Mouse (Mus musculus) neural tube, embryonic 15.5 days (tissue): ENCODE data around the gene Pgm2. TPM values are rescaled to one million over a fixed set of nuclear protein-coding genes. Genes with fewer than 3 reads are reported as not detected.

Source experiments
- ATAC-seq: fragments of 200-750 bp; cut with Nextera tagmentation; 2 replicates; pipeline ENCODE4 v1.8.0; 2017; ENCODE audit warnings: mild to moderate bottlenecking, moderate TSS enrichment, moderate library complexity; ENCODE audit not compliant: low FRiP score
- H3K27ac ChIP-seq: fragments of 300-500 bp; sonication (generic); replicated peaks from 2 replicates; pipeline ENCODE4 v1.5.1; 2015; ENCODE audit warnings: mild to moderate bottlenecking, inconsistent platforms
- H3K27me3 ChIP-seq: fragments of 300-500 bp; sonication (generic); replicated peaks from 2 replicates; pipeline ENCODE4 v1.6.1; 2015; ENCODE audit warnings: inconsistent platforms
- H3K36me3 ChIP-seq: fragments of 300-500 bp; sonication (generic); 2 replicates; pipeline ENCODE4 v1.6.1; 2015; ENCODE audit warnings: inconsistent platforms
- H3K4me1 ChIP-seq: fragments of 300-500 bp; sonication (generic); 2 replicates; pipeline ENCODE4 v1.6.1; 2015; ENCODE audit warnings: inconsistent platforms
- H3K4me2 ChIP-seq: fragments of 300-500 bp; sonication (generic); 2 replicates; pipeline ENCODE4 v1.6.1; 2015; ENCODE audit warnings: inconsistent platforms, mild to moderate bottlenecking, moderate library complexity
- H3K4me3 ChIP-seq: fragments of 300-500 bp; sonication (generic); replicated peaks from 2 replicates; pipeline ENCODE4 v1.5.1; 2015; ENCODE audit warnings: mild to moderate bottlenecking, inconsistent platforms
- H3K9ac ChIP-seq: fragments of 300-500 bp; sonication (generic); replicated peaks from 2 replicates; pipeline ENCODE4 v1.6.1; 2015; ENCODE audit warnings: mild to moderate bottlenecking, inconsistent platforms
- H3K9me3 ChIP-seq: fragments of 300-500 bp; sonication (generic); replicated peaks from 2 replicates; pipeline ENCODE4 v1.6.1; 2016; ENCODE audit warnings: inconsistent platforms
- WGBS: fragments of 180-500 bp; shearing (Covaris S2); methylation state at CpG from one replicate; pipeline ENCODE4 v1.1.7; 2015; ENCODE audit warnings: mixed read lengths; 5-methylcytosine and 5-hydroxymethylcytosine counted together
- polyA plus RNA-seq: library from polyadenylated mRNA; unstranded; fragments of >200 nt; fragmentation: Nextera tagmentation; extraction: Ambion mirVana; gene quantifications from 2 replicates; pipeline ENCODE4 v1.2.1, GENCODE M21; 2015

The Pgm2 gene
- polyA plus RNA-seq, 1 experiment from 2014 or later, result 19.3 TPM

DNA sequence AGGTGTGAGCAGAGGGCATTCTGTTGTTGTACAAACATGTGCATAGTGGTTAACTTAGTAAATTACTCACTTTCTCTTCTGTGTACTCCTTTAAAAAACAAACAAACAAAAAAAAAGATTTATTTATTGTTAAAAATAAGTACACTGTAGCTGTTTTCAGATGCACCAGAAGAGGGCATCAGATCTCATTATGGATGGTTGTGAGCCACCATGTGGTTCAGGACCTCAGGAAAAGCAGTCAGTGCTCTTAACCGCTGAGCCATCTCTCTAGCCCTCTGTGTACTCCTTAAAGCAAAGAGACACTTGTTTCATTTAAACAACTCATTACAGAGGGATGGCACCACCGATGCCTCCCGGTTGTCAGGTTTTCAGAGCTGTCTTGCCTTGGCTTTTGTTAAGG is 16.5 kb downstream of the Pgm2 start:
- WGBS, result 48% methylated on average over 3 of the region's 3 CpGs
- Histone ChIP-seq H3K9ac (no peak overlapping the region), H3K4me3 (no peak overlapping the region), H3K9me3 (no peaks in the 10 kb centered on the region), H3K36me3 (peaks cover 66% of the 10 kb centered on the region), H3K27ac (no peak overlapping the region), H3K4me2 (no peak overlapping the region), H3K27me3 (no peaks in the 10 kb centered on the region), H3K4me1 (no peaks in the 10 kb centered on the region)
- no peak for ATAC-seq

DNA sequence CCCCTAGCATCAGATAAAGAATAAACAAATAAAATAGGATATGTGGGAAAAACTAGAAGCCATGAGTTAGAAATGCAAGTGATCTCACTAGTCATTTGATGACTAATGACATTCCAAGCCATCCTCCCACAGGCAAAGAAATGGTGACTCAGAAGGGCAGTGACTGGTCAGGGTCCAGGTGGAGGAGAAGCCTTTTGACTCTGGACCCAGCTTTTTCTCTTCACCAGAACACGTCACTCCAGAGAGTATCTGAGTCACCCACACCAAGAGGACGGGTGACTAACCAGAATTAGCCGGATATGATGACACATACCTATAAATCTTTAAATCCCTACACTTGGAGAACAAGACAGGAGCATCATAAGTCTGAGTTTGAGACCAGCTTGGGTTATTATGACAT is 19.6 kb downstream of the Pgm2 start:
- Histone ChIP-seq H3K27me3 (no peaks in the 10 kb centered on the region), H3K27ac (no peak overlapping the region), H3K9ac (no peak overlapping the region), H3K4me1 (no peaks in the 10 kb centered on the region), H3K36me3 (peaks cover 76% of the 10 kb centered on the region), H3K4me2 (no peak overlapping the region), H3K9me3 (peaks cover 16% of the 10 kb centered on the region; the same call in 1 of the 2 replicates), H3K4me3 (no peak overlapping the region)
- ATAC-seq, result no peak
- 88% methylated on average over 3 of the region's 3 CpGs for WGBS

DNA sequence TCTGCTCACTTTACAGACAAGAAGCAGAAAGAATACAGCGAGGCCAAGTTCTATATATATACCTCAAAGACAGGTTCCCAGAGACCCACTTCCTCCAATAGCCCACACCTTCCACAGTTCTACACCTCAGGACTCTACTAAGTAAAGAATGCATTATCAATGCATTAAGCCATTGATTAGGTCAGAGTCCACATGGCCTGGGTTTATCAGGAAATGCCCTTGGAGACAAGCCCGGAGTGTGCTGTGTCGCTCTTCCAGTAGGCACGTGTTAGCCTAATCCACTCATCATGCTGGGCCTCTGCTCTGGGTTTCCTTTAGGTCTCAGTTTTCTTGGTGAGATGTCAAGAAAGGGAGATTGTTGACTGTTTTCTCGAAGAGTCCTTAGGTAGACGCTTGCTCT is 21.5 kb downstream of the Pgm2 start:
- Histone ChIP-seq H3K27me3 (no peaks in the 10 kb centered on the region), H3K9me3 (peaks cover 18% of the 10 kb centered on the region; the same call in 1 of the 2 replicates), H3K36me3 (peaks cover 64% of the 10 kb centered on the region), H3K4me2 (no peak overlapping the region), H3K4me1 (no peaks in the 10 kb centered on the region), H3K4me3 (no peak overlapping the region), H3K9ac (no peak overlapping the region), H3K27ac (no peak overlapping the region)
- ATAC-seq, result no peak
- WGBS, result 98% methylated on average over 6 of the region's 6 CpGs

DNA sequence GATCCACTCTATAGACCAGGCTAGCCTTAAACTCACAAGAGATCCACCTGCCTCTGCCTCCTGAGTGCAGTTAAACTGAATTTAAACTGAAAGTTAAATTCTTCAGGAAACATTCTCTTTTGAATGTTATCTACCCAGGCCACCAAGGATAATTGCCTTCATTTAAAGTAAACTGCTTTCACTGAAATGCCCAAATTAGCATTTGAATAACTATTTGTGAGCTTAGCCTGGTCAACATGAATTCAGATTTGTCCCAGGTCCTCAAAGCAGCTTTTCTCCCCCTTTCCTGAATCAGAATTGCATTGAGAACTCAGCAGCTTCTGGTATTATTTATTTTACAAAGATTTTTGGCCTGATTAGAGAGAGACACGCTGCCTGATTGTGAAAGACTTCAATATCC is 24.4 kb downstream of the Pgm2 start:
- WGBS, result 53% methylated on average over 1 of the region's 1 CpGs
- H3K4me2 ChIP-seq, result no peak overlapping the region
- no peak overlapping the region for H3K9ac ChIP-seq
- H3K4me3 ChIP-seq, result no peak overlapping the region
- peaks cover 49% of the 10 kb centered on the region for H3K36me3 ChIP-seq
- no peaks in the 10 kb centered on the region for H3K4me1 ChIP-seq
- H3K27me3 ChIP-seq, result no peaks in the 10 kb centered on the region
- no peak overlapping the region for H3K27ac ChIP-seq
- peaks cover 18% of the 10 kb centered on the region; the same call in 1 of the 2 replicates for H3K9me3 ChIP-seq
- ATAC-seq, result no peak

DNA sequence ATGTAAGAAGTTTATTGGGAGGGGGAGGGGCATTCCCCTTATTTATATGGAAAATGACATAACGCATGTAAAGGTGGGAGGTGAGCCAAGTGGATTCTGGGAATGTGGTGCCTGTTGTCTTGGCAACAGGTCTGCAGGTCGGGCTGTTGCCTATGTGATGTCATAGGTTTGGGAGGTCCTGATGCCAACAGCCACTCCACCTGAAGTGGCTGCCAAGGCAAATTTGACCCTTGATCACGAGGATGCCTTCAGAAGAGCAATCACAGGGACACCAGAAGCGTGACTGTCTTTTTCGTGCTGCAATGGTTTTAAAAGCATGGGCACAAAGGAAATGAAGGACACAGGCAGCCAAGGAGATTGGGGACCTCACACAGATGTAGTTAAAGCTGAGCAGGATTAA is 33.0 kb downstream of the Pgm2 start:
- H3K36me3 ChIP-seq, result peaks cover 19% of the 10 kb centered on the region
- no peak for ATAC-seq
- no peaks in the 10 kb centered on the region for H3K4me1 ChIP-seq
- H3K27ac ChIP-seq, result no peak overlapping the region
- H3K27me3 ChIP-seq, result no peaks in the 10 kb centered on the region
- WGBS, result 66% methylated on average over 5 of the region's 5 CpGs
- no peak overlapping the region for H3K4me2 ChIP-seq
- H3K4me3 ChIP-seq, result no peak overlapping the region
- no peak overlapping the region for H3K9ac ChIP-seq
- H3K9me3 ChIP-seq, result 0 out of 2 replicates have a peak, but pooled peaks cover 2% of the 10 kb centered on the region

DNA sequence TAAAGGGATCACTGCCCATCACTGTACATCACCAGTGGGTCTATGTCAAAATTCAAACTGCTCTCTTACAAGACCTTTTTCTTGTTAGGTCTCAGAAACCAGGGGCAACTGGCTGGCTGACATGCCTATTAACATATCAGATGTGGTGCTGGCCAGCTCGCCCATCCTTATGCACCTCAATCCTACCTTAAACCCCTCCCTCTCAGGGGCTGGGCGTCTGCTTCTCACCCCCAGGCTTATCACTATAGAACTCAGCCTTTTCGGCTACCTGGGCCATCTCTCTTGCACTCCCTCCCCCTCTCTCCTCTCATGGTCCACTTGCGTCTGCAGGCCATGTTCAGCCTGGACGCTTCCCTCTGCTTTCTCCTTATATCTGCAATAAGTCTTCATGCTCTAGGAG is 38.8 kb downstream of the Pgm2 start:
- peaks cover 14% of the 10 kb centered on the region; the same call in 1 of the 2 replicates for H3K4me1 ChIP-seq
- H3K36me3 ChIP-seq, result peaks cover 15% of the 10 kb centered on the region
- peak overlapping the region; percentile 24; the same call in 1 of the 2 replicates for H3K27ac ChIP-seq
- no peak overlapping the region for H3K4me3 ChIP-seq
- H3K9ac ChIP-seq, result no peak overlapping the region
- ATAC-seq, result peak; percentile 51; the same call in 1 of the 2 replicates
- no peaks in the 10 kb centered on the region for H3K27me3 ChIP-seq
- 0 out of 2 replicates have a peak, but pooled peaks cover 2% of the 10 kb centered on the region for H3K9me3 ChIP-seq
- 56% methylated on average over 5 of the region's 5 CpGs for WGBS
- no peak overlapping the region for H3K4me2 ChIP-seq

DNA sequence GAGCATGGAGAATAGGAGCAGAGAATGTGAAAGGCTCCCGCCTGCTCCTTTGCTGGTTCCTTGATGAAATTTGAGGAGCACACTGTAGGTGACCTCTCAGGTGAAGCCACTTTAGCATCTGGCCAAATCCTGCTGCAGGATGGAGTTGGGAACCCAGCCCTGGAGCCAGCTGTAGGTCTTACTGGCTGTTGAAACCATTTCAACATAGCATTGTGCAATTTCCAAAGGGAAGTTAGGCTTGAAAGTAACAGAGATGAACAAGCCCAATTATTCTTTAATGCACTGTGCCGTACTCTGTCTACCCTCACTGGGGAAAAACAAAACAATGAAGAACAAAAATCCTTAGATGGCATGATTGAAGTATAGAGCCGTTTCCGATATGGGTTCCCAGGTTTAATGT is 41.2 kb downstream of the Pgm2 start:
- H3K4me3 ChIP-seq, result no peak overlapping the region
- H3K36me3 ChIP-seq, result peaks cover under 1% of the 10 kb centered on the region; the same call in 1 of the 2 replicates
- WGBS, result 85% methylated on average over 4 of the region's 4 CpGs
- no peaks in the 10 kb centered on the region for H3K27me3 ChIP-seq
- no peak for ATAC-seq
- peaks cover 14% of the 10 kb centered on the region; the same call in 1 of the 2 replicates for H3K4me1 ChIP-seq
- H3K9me3 ChIP-seq, result no peaks in the 10 kb centered on the region
- no peak overlapping the region for H3K4me2 ChIP-seq
- no peak overlapping the region for H3K9ac ChIP-seq
- H3K27ac ChIP-seq, result no peak overlapping the region

DNA sequence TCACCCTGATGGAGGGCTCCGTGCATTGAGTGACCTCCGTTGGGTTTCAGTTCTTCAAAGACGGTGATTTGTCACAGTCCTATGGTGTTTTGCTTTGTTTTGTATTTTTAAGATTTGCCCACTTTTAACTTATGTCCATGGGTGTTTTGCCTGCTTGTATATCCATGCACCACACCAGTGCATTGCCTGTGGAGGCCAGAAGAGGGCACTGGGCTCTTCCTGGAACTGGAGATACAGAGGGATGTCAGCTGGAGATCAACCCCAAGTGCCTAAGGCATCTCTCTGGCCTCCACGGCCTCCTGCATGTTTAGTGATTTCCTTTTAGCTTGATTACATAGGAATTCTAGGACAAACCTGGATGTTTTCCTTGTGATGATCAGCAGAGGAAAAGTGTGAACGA is 43.6 kb downstream of the Pgm2 start:
- Histone ChIP-seq H3K4me2 (no peak overlapping the region), H3K27ac (no peak overlapping the region), H3K36me3 (no peaks in the 10 kb centered on the region), H3K9me3 (no peaks in the 10 kb centered on the region), H3K4me3 (no peak overlapping the region), H3K9ac (no peak overlapping the region), H3K27me3 (no peaks in the 10 kb centered on the region), H3K4me1 (peaks cover 11% of the 10 kb centered on the region; the same call in 1 of the 2 replicates)
- 82% methylated on average over 5 of the region's 5 CpGs for WGBS
- no peak for ATAC-seq

DNA sequence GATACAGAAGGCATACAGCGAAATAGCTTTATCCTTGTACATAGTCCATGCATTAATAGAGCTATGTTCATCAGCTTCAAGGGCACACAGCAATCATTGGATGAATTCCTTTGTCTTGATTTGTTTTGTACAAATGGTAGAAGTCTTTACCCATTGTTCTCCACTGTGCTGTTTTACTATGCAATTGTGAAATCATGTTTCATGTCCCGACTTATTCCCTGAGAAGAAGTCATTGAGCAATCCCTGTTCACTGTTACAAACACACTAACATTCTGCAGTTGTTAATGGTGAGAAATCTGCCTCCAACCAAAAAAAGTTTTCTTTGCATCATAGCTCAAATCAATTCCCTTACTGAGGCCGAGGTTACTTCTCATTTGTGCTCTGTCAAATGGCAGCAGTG is 47.5 kb downstream of the Pgm2 start:
- no peaks in the 10 kb centered on the region for H3K9me3 ChIP-seq
- no peaks in the 10 kb centered on the region for H3K36me3 ChIP-seq
- WGBS, result 79% methylated on average over 3 of the region's 3 CpGs
- no peak for ATAC-seq
- no peak overlapping the region for H3K4me2 ChIP-seq
- no peak overlapping the region for H3K9ac ChIP-seq
- H3K27me3 ChIP-seq, result no peaks in the 10 kb centered on the region
- H3K4me1 ChIP-seq, result no peaks in the 10 kb centered on the region
- H3K4me3 ChIP-seq, result no peak overlapping the region
- no peak overlapping the region for H3K27ac ChIP-seq

DNA sequence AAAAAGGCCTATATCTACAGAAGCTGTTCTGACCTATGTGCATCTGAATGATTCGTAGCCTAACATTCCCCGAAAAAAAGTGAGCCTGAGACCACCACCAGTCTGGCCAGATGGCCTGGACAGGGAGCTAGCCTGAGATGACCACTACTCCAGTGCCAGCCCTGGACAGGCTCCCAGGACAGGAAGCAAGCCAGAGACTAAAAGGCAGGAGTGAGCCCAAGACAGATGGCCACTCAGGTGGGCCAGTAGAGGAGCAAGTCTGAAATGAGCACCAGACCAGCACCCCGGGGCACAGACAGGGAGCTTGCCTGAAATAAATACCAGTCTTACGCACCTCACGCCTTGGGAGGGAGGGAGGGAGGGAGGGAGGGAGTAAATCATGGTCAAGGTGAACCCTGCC is 51.6 kb downstream of the Pgm2 start:
- 78% methylated on average over 5 of the region's 5 CpGs for WGBS

DNA sequence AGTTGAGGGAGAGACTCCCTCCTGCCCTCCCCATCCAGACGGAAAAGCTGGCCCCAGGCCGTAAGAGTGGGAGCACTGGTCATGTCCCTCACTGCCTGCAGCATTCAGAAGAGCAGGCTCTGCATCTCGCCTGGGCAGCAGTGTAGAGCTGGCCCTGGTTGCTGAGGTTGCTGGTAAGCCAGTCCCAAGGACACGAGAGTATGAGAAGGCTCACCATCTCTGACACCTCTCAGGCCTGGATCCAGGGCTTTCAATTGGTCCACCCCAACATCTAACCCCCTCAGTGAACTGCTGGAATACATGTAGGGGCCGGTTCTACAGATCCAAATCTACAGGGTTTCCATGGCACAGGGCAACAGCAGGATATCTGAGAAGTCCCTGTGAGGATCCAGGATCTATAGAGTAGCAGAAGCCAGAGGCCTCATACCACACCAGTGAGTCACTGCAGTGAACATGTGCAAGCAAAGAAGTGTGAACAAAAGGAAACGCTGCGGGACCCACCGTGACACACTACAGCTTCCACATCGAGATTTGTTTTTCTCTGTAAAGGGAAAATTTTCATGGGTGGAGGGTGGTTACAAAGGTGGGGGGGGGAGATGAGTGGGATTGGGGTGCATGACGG is 53.7 kb downstream of the Pgm2 start:
- no peak overlapping the region for H3K27ac ChIP-seq
- no peak overlapping the region for H3K4me3 ChIP-seq
- H3K4me1 ChIP-seq, result no peaks in the 10 kb centered on the region
- no peak overlapping the region for H3K4me2 ChIP-seq
- no peaks in the 10 kb centered on the region for H3K36me3 ChIP-seq
- no peak for ATAC-seq
- H3K27me3 ChIP-seq, result no peaks in the 10 kb centered on the region
- H3K9ac ChIP-seq, result no peak overlapping the region
- WGBS, result 83% methylated on average over 10 of the region's 10 CpGs
- H3K9me3 ChIP-seq, result no peaks in the 10 kb centered on the region

More for the DNA sequence above, 51.6 kb downstream of the Pgm2 start:
- Histone ChIP-seq H3K4me1 (no peaks in the 10 kb centered on the region), H3K9me3 (no peaks in the 10 kb centered on the region), H3K4me2 (no peak overlapping the region), H3K9ac (no peak overlapping the region), H3K36me3 (no peaks in the 10 kb centered on the region), H3K4me3 (no peak overlapping the region), H3K27ac (no peak overlapping the region), H3K27me3 (no peaks in the 10 kb centered on the region)
- ATAC-seq, result no peak

DNA sequence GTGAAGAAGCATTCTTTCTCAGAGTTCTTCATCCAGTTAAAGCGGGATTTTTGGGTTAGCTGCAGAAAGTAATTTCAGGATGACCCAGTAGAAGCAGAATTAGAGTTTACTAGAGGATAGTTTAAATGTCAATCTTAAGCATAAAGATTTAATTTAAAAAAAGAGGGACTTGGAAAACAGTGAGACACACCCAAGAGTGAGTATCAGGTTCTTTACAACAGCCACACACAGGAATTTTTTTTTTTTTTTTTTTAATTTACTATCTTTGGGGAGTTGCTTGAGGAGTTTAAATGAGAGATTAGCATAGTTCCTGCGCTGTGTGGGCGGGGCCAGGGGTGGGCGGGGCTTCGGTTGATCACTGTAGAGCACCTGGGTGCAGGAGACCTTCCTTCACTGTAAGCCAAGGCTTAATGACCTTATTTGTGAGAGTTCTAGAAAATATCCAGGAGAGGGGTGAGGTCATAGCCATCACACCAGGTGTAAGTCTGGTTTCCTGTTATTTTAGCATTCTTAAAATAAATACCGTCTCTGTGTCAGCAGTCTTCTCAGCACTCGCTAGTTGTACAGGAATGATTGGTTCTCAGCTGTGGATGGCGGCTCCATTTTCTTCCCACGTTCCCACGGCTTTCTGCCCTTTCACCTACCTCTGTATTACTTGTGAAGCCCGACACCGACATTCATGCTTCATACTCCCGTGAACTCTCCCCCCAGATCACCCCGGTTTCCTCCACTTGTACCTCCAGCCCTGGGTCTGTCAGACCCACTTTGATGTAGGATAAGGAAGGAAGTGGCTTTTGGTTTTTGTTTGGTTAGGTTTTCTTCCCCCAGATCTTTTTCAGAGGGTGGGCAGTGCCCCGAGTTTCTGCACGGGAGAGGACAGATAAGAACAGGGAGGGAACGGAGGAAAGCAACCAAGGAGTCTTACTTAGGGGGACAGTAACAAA is 56.7 kb downstream of the Pgm2 start:
- no peaks in the 10 kb centered on the region for H3K4me1 ChIP-seq
- no peak overlapping the region for H3K27ac ChIP-seq
- no peaks in the 10 kb centered on the region for H3K27me3 ChIP-seq
- H3K9me3 ChIP-seq, result no peaks in the 10 kb centered on the region
- no peak for ATAC-seq
- 40% methylated on average over 17 of the region's 17 CpGs for WGBS
- H3K4me3 ChIP-seq, result no peak overlapping the region
- H3K9ac ChIP-seq, result no peak overlapping the region
- H3K36me3 ChIP-seq, result no peaks in the 10 kb centered on the region
- peak overlapping the region; percentile 22; the same call in 1 of the 2 replicates for H3K4me2 ChIP-seq
